Mouse (Mus musculus) megakaryocyte, adult 5-6 weeks (primary cell): ENCODE results near the gene Psmc2. TPM values are rescaled to one million over a fixed set of nuclear protein-coding genes. Genes with fewer than 3 reads are reported as not detected.

Source experiments
- ATAC-seq: 2 replicates; pipeline ENCODE4 v1.8.0; 2016; ENCODE audit warnings: mild to moderate bottlenecking, inconsistent platforms; ENCODE audit not compliant: poor library complexity, severe bottlenecking
- total RNA-seq, 2 experiments: library from RNA; stranded (forward) in 1 of 2; stranded (reverse) in 1 of 2; fragments of 153-499, 151-499 nt in 1 of 2; fragments of 221-1000, 200-1000 nt in 1 of 2; gene quantifications; 2 replicates each; pipeline versions ENCODE4 v1.2.3 to v1.2.4; 2015 to 2017

The Psmc2 gene
- total RNA-seq (2015) (87.2 and 99.0 TPM in 2 replicates), total RNA-seq (2017) (71.2 and 76.6 TPM in 2 replicates)

DNA sequence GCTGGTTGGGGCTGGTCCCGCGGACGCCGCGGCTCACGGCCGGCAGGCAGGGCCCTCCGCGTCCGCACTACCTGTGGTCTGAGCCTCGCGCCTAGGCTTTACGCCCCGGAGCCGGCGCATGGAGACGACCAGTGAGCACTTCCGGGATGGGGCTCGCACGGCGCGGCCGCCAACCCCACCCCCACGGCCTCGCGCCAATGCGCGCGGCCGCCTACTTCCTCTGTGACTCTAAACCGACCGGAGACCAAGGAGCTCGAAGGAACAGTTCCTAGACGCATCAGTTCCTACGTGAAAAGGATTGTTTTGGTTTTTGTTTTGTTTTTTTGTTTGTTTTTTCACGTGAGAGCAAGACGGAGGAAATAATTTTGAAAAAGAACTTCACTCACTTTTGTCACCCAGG is at the start of gene Psmc2, which contains the start of gene Dnajc2:
Gene Psmc2 (plus strand): TSS at position 231 of the 400 bp plus-strand sequence.
Gene Dnajc2 (minus strand): TSS at position 199 of the 400 bp plus-strand sequence.
- ATAC-seq = peak; percentile 90

DNA sequence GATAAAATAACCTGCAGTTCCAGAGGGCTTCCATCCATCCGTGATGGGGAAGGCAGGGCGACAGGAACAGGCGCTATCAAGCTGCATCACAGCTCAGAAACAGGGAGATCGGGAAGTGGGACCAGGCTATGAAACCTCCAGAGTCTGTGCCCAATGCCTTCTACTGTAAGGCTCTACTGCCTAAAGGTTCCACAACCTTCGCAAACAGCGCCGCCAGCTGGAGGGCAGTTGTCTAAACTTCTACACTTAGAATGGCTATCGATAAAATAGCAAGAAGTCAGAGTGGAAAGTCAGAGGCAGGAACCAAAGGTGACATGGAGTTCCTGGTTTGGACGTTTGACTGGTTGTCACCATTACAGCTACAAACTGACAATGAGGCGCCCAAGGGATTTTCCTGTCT is 49.5 kb upstream of the Psmc2 start:
- peak; percentile 76 for ATAC-seq

DNA sequence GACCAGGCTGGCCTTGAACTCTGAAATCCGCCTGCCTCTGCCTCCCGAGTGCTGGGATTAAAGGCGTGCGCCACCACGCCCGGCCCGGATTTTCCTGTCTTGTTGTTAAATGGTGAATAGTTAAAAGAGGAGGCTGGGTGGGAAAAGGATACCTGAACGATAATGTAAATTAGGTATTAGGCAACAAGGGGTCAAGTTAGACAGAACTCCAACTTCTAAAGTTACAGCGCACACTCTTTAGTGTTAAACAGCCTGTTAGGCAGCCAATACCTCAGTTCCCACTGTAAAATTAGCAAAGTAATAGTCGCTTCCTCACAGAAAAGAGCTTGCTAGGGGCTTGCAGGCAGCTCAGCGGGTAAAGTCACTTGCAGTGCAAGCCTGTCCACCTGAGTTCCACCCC is 49.0 kb upstream of the Psmc2 start:
- ATAC-seq = no peak

DNA sequence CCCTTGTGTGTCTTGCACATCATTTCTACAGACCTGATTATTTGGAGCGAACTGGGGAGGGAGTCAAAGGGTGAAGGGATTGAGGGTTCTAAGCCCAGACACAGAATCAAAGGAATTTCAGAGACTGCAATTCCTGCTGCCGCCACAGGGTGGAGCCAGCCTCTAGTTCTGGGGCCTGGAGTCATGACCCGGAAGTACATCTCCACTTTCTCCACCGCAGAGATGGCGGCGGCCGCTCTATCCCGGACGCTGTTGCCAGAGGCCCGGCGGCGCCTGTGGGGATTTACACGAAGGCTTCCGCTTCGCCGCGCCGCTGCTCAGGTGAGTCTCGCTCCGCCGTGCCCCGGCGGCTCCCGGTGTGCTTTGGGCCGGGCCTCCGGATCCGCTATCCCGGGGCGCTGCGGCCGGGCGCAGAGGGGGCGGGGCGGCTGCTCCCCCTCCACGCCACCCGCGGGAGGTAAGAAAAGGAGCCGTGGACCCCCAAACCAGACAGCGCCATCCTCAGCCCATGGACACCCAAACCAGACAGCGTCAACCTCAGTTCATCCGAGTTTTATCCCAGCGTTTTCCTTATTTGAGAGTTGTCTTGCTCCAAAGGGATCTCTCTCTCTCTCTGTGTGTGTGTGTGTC is 48.0 kb upstream of the Psmc2 start, which contains the start of gene Pmpcb:
Gene Pmpcb (plus strand): TSS at position 186 of the 630 bp plus-strand sequence.
- peak; percentile 96 for ATAC-seq

DNA sequence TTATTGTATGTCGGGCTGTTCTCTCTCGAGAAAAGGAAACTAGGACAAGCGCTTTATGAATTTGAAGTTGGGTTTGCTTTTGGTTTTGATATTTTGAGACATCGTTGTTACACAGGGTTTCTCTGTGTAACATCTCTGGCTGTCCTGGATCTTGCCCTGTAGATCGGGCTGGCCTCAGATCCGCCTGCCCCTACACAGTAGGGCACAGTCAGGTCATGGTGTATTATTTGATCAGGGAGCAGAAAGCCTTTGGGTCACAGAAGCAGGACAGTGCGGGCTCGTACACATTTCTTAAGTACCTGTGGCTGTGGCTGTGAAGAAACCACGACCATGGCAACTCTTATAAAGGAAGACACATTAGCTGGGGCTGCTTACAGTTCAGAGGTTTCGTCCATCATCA is 47.5 kb upstream of the Psmc2 start:
- ATAC-seq = no peak

DNA sequence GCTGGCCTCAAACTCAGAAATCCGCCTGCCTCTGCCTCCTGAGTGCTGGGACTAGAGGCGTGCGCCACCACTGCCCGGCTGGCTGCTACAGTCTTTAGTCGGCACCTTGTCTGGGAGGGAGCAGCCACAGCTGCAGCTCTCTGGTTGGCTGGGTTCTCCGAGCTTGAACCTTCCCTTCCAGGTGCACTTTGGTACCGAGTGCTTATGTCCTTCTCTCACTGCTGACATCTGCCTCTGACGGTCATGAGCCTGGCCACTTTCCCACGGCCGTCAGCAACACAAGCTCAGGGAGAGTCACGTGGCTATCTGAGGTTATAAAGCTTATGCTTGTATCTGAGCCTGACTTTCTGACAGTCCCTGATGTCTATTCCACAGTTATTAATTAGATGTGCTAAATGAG is 46.0 kb upstream of the Psmc2 start:
- no peak for ATAC-seq

DNA sequence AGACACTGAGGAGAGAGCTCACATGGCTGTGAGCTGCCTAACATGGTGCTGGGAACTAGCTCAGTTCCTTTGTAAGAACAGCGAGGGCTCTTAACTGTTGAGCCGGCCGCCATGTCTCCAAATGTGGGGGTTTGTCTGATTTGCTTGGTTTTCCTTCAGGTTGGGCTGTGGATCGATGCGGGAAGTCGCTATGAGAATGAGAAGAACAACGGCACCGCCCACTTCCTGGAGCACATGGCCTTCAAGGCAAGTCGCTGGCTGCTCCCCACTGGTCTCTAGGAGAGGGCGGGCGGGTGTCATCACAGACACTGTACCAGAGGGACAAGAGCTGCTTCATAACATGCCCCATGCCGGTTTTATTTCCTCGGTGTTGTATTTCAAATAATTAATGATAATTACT is 45.2 kb upstream of the Psmc2 start:
- no peak for ATAC-seq

DNA sequence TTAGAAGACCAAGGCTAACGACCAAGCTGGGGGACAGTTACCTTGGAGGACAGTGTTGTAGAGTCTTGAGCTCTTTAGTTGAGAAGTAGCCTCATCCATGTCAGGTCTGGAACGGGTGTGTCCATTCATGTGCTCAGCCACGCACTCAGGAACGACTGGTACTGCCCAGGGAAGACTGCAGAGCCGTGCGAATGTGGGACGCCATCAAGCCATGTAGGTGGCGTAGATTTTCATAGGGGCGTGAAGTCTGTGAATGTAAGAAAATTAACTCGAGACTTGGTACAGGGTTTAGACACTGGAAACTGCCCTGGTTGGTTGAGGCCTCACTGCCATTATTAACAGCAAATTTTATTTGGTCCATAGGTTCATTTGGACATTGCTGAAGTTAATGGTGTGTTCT is 41.5 kb upstream of the Psmc2 start:
- no peak for ATAC-seq

DNA sequence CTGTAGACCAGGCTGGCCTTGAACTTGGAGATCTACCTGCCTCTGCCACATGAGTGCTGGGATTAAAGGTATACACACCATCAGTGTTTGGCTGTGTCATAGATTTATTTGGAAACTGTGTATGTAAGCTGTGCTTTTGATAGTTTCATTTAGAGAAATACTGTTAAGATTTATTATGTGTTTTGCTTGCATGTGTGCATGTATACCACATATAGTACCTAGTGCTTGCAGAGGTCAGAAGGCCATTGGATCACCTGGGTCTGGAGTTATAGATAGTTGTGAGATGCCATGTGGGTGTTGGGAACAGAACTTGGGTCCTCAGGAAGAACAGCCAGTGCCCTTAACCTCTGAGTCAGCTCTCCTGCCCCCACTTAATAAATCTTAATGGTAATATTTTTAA is 40.4 kb upstream of the Psmc2 start:
- ATAC-seq = no peak

DNA sequence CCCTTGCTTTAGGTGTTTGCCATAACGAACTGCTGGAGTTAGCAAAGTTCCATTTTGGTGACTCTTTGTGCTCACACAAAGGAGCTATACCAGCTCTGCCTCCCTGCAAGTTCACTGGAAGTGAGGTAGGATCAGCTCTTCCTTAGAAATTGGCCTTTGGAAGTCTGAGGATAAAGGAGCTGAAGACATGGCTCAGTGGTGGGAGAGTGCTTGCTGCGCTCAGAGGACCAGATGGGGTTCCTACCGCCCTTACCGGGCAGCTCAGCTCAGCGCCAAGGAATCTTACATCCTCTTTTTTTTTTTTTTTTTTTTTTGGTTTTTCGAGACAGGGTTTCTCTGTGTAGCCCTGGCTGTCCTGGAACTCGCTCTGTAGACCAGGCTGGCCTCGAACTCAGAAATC is 39.1 kb upstream of the Psmc2 start:
- ATAC-seq = no peak

DNA sequence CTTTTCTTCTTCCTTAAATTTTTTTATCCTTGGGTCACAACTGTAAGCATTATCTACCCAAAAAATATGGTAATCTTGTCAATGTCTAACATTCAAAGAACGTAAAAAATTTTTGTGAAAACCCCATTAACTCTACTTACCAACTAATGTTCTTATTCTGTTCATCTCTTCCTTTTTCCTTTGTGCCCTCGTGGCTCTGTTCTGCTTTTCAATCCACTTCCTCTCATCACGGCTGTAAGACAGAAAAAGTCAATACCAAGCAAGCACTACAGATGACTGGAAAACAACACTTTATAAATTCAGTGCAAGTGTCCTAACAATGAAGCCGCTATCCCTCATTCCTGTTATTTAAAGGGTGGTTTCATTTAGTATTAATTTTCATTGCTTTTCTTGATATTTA is 16.6 kb upstream of the Psmc2 start:
- ATAC-seq = 0 out of 2 replicates have a peak, but pooled peaks have one; percentile 45

DNA sequence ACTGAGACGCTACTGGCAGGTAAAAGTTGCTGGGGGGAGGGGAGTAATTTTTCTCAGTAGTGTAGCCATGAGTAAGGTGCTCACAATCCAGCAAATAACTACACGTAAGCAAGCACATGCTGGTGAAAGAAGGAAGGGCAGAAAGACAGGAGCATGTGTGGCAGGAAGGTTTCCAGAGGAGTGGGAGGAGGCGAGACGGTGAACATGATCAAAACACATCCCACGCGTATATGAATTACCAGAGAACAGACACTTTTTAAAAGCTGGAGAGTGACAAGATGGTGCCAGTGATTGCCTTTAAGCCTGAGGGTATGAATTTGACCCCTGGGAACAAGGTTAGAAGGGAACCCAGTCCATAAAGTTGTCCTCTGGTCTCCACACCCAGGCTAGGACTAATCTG is 15.2 kb upstream of the Psmc2 start:
- ATAC-seq = no peak

DNA sequence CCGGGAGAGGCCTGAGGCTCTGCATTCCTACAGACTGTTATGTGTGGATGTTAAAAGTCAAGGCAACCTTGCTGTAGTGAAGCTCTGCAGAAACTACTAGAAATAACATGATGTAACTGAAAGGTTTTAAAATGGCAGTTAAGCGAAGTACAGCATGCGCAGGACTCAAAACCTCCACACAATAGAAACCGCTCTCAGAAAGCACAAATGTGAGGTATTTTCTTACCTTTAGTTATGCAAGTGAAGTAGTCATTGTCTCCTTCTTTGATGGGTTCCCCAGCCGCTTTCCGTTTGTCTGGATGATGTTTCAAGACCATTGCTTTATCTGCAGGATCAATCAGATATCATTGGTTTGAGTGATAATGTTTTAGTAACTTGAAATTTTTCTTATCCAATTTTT is 8.6 kb upstream of the Psmc2 start:
- ATAC-seq = no peak

DNA sequence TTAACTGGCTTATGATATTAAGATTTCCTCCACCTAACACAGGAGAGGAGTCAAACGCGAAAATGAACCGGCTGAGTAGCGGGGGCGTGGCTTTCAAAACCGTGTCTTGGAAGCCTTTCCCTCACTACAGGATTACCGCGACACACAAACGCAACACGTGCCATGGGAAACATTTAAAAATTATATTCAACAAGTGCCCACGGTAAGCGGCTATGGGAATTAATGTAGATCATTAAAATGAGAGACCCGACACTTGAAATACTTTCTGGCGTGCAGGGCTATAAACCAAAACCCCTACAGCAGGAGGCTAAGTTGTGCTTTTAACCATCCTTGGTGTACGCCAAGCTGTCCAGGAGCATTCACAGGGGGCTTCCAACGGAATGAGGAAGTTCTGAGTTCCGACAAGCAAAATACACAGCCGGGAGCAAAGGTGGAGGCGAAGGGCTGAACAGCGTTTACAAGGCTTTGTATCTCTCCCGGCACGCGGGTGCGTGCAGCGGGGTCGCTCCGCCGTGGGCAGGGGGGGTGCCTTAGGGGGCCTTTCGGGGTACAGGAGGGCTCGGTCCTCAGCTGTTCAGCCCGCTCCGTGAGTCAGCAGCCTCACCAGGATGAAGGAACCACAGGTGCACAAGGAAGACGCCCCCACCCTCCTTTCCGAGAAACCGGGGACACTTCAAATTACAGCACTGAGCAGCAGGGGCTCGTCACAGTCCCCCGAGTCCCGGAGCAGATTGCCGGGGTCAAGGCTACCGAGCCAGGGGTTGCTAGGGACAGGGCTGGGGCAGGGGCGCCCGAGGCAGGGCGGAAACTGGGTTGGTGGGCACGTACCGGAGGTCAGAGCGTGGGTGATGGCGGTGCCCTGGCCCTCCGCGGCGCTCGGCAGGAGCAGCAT is 676 bp upstream of the Psmc2 start:
- peak; percentile 8 for ATAC-seq

DNA sequence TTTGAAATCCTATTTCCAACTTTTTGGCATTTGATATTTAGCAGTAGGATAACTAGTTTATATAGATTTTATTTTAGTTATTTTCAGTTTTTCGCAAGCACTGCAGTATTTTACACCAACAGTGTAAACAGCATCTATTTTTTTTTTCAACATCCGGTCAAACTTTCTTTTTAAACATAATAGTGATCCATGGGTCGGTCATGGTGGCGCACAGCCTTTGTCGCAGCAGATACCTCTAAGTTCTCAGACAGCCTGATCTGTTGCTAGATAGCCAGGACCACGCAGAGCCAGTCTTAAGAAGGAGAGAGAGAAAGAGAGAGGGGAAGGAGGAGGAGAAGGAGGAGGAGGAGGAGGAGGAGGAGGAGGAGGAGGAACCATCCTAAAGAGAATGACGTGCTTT is 693 bp downstream of the Psmc2 start:
- ATAC-seq = no peak

DNA sequence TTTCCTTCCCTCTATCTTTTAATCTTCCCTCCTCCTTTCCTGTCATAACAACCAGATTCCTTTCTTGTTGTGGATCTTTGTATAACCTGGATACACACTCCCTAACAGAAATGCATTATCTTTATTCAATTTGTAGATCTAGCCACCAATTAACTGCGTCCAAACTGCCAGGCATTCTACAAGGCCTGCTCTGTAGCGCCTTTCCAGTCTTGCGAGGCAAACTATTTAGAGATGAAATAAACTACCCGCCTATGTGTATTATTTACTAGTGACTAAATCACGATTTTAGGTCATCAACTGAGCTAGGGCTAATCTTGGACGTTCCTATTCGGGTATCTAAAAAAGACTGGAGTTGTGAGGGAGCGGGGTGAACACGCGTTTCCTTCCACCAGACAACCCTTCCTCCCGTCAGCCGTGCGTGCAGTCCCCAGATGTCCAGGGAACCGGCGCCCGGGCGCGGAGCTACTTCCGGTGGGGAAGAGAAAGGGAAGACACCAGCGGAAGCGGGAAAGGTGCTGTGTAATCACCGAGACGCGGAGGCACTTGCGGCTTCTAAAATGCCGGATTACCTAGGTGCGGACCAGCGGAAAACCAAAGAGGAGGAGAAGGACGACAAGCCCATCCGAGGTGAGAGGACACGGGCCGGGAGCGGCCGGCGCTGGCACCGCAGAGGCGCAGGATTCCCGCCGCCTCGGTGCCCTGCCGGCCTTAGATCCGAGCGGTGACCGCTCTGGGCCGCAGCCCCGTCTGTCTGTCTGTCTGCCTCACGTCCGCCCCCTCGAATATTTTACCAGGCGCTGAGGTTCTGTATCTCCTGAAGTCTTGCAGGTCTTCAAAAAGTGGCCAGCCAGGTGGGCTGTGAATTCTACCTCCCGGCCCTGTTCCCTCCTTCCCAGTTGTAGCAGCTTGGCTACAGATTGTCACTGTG is 1.4 kb downstream of the Psmc2 start:
- ATAC-seq = peak; percentile 90

DNA sequence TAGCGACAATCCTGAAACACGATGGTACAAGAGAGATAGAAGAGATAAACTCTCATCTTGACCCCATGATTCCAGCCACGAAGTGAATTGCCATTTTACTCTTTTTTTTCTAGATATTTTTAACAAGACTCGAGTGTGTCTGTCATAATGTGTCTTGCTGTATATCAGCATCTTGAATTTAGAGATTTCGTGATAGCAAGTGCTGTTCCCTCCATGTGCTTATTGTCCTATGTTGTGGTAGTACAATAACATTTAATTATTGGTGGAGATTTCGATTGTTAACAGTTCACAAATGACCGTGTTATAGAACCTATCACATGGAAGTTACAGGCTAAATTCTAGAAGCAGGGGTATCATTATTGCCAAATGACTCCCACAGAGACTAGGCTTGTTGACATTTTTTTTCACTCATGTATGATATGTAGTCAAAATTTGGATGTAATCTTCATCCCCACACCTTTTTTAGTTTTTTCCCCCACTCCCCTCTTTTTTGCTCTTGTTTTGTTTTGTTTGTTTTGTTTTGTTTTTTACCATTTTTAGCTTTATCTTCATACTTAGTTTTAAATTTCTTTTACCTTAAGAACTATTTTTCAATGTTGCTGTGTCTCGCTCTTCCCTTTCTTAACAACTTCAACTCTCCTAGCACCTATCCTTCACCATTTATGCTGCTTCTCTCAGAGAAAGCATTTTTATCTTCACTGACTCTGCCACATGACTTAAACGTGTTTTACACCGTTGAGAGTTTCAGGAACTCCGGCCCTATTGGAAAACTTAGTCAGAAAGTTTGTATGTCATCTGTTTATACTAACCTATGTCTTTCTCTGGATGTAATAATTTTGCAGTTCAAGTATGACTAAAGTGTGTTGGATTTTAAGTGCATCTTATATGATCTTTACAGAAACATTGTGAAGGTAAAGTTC is 2.4 kb downstream of the Psmc2 start:
- no peak for ATAC-seq

DNA sequence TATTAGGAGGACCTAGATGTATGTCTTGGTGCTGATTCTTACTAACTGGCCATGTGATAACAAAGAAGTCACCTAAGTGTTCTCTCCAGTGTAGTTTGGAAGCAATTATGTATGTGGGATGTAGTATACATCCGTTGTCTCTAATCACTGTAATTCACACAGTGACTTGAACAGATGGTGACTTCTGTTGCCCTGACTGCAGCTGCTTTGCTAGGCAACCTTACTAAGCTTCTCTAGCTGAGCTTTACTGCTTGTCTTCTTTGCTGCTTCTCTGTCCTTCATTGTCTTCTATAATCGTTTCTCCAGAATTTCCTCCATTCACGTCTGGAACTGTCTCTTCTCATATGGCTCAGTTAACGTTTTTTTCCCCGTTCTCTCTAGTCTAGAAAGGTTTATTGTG is 4.0 kb downstream of the Psmc2 start:
- ATAC-seq = no peak

DNA sequence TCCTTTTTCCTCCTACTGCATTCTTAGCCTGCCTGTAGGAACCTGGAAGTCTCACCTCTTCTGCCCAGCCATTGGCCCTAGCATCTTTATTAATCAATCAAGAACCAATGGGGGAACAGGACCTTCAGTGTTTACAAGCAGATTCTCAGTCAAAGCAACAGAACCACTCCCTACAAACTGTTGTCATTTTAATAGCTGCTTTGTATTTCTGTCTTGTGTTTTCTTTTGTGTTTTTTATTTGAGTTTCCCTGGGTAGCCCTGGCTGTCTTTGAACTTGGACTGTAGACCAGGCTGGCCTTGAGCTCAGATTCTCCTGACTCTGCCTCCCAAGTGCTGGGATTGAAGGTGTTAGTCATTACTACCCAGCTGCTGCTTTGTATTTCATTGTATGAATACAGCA is 7.1 kb downstream of the Psmc2 start:
- no peak for ATAC-seq

DNA sequence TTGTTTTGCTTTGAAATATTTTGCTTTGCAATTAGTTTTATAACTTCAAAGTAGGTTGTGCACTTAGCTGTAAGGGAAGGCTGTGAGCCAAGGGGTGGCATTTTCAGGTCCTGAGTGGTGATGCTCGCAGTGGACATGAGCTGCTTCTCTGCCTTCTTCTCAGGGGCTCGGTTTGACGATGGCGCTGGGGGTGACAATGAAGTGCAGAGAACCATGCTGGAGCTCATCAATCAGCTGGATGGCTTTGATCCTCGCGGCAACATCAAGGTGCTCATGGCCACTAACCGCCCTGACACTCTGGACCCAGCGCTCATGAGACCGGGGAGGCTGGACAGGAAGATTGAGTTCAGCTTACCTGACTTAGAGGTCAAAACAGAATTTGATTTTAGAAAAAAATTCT is 17.8 kb downstream of the Psmc2 start:
- no peak for ATAC-seq
